11 mouse cellular contexts compared by ENCODE assay signal in the genomic region with DNA sequence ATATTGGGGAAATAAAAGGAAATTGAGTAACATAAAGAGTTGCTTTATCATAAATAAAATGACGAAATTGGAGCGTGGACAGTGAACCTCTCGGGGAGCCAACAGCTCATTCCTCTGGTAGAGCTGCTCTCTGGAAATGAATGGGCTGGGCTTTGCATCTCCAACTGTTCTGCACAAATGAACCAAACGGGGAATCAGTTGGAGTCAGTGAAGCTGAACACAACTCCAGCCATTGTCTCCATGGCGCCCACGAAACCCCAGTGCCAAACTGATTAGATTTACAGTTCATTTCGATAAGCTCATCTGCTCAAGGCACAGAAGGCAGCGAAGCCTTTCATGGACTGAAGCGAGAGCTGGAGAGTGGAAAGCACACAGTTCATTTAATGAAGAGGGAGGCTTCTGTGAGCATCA. TPM values are rescaled to one million over a fixed set of nuclear protein-coding genes. Genes with fewer than 3 reads are reported as not detected.
DNase-seq lines count a peak whose midpoint lies in the region; ATAC-seq and TF ChIP-seq lines count a peak whose summit lies in the region.
"Had no signal": no experiment of that assay in that cellular context is flagged by ENCODE, and none has a peak within 500 bp of the region (broad histone marks: within the 10 kb centered on the region; RNA-seq: fewer than 3 reads in every experiment).

No protein-coding gene starts in this region.

- no peak overlapping the region for H3K4me3 ChIP-seq in kidney, postnatal 0 days (replicated peaks; ENCODE audit: low read depth, low read length)
- no peak overlapping the region for H3K4me3 ChIP-seq in forebrain, embryonic 12.5 days (replicated peaks)
- H3K4me3 ChIP-seq in neural tube, embryonic 12.5 days = no peak overlapping the region
- H3K4me3 ChIP-seq in liver, embryonic 11.5 days (ENCODE audit: low read depth, low read length) = no peak overlapping the region

- no peak for ATAC-seq in kidney, postnatal 0 days (replicated peaks; ENCODE audit: low FRiP score, low read depth)
- ATAC-seq in forebrain, embryonic 12.5 days (ENCODE audit: low FRiP score) = peak; percentile 30; the same call in 1 of the 2 replicates
- ATAC-seq in neural tube, embryonic 12.5 days (ENCODE audit: low FRiP score, low read depth) = peak; percentile 56
- no peak for ATAC-seq in CD4-positive, CD25-positive, alpha-beta regulatory T cell, adult 4 months
- no peak for ATAC-seq in liver, embryonic 11.5 days (replicated peaks; ENCODE audit: low FRiP score)

- no peak overlapping the region for H3K9ac ChIP-seq in kidney, postnatal 0 days (ENCODE audit: low read depth, low read length)
- no peak overlapping the region for H3K9ac ChIP-seq in forebrain, embryonic 12.5 days
- H3K9ac ChIP-seq in neural tube, embryonic 12.5 days = no peak overlapping the region
- no peak overlapping the region for H3K9ac ChIP-seq in liver, embryonic 11.5 days (ENCODE audit: low read depth, low read length)

- no peak for DNase-seq in kidney, postnatal 0 days (ENCODE audit: low spot score)
- DNase-seq in kidney, adult 9 months = no peak
- peak; percentile 42 to 56 for DNase-seq in layer of hippocampus, adult 8-10 months (ENCODE audit: low spot score in 2 of 2)
- no peak for DNase-seq in adrenal gland, adult 18-20 months (ENCODE audit: low spot score in 2 of 2)
- no peak for DNase-seq in liver, embryonic 11.5 days (ENCODE audit: low spot score)
- DNase-seq: gastrocnemius, postnatal 36 days; thymus, postnatal 14 days had no signal

- H3K9me3 ChIP-seq in kidney, postnatal 0 days (replicated peaks; ENCODE audit: low read length) = no peaks in the 10 kb centered on the region
- H3K9me3 ChIP-seq in forebrain, embryonic 12.5 days = no peaks in the 10 kb centered on the region
- no peaks in the 10 kb centered on the region for H3K9me3 ChIP-seq in neural tube, embryonic 12.5 days
- H3K9me3 ChIP-seq in liver, embryonic 11.5 days (ENCODE audit: control insufficient read depth, low read length) = no peaks in the 10 kb centered on the region

- no peak for TF ChIP-seq CTCF in kidney, postnatal 0 days (IDR thresholded peaks at IDR 0.05; ENCODE audit: low read depth)

- 39% methylated on average over 9 of the region's 9 CpGs for WGBS in kidney, postnatal 0 days
- WGBS in forebrain, embryonic 12.5 days = 21% methylated on average over 9 of the region's 9 CpGs
- 25% methylated on average over 9 of the region's 9 CpGs for WGBS in neural tube, embryonic 12.5 days
- 74% methylated on average over 9 of the region's 9 CpGs for WGBS in liver, embryonic 11.5 days

- H3K36me3 ChIP-seq in kidney, postnatal 0 days (ENCODE audit: insufficient read depth, low read length) = no peaks in the 10 kb centered on the region
- H3K36me3 ChIP-seq in forebrain, embryonic 12.5 days (replicated peaks) = no peaks in the 10 kb centered on the region
- no peaks in the 10 kb centered on the region for H3K36me3 ChIP-seq in neural tube, embryonic 12.5 days
- H3K36me3 ChIP-seq in liver, embryonic 11.5 days (ENCODE audit: control insufficient read depth, insufficient read depth, low read length) = no peaks in the 10 kb centered on the region

- peak overlapping the region; percentile 35 for H3K4me2 ChIP-seq in kidney, postnatal 0 days (ENCODE audit: low read length)
- peak overlapping the region; percentile 33 for H3K4me2 ChIP-seq in forebrain, embryonic 12.5 days
- H3K4me2 ChIP-seq in neural tube, embryonic 12.5 days (replicated peaks) = peak overlapping the region; percentile 44
- H3K4me2 ChIP-seq in liver, embryonic 11.5 days = no peak overlapping the region

- H3K27me3 ChIP-seq in kidney, postnatal 0 days (ENCODE audit: insufficient read depth, low read length) = no peaks in the 10 kb centered on the region
- H3K27me3 ChIP-seq in forebrain, embryonic 12.5 days = no peaks in the 10 kb centered on the region
- H3K27me3 ChIP-seq in neural tube, embryonic 12.5 days (replicated peaks) = no peaks in the 10 kb centered on the region
- H3K27me3 ChIP-seq in liver, embryonic 11.5 days (replicated peaks; ENCODE audit: control insufficient read depth, insufficient read depth, low read length) = no peaks in the 10 kb centered on the region
- H3K27me3 ChIP-seq: CH12.LX had no signal

- H3K27ac ChIP-seq in kidney, postnatal 0 days = no peak overlapping the region
- H3K27ac ChIP-seq in forebrain, embryonic 12.5 days = peak overlapping the region; percentile 53; the same call in 1 of the 2 replicates
- H3K27ac ChIP-seq in neural tube, embryonic 12.5 days = 0 out of 2 replicates have a peak overlapping the region, but pooled peaks have one; percentile 23
- H3K27ac ChIP-seq in liver, embryonic 11.5 days (ENCODE audit: low read depth, low read length) = no peak overlapping the region

- no peaks in the 10 kb centered on the region for H3K4me1 ChIP-seq in kidney, postnatal 0 days (replicated peaks; ENCODE audit: insufficient read depth, low read length)
- H3K4me1 ChIP-seq in forebrain, embryonic 12.5 days = peaks cover 20% of the 10 kb centered on the region
- H3K4me1 ChIP-seq in neural tube, embryonic 12.5 days = peaks cover 12% of the 10 kb centered on the region; the same call in 1 of the 2 replicates
- H3K4me1 ChIP-seq in liver, embryonic 11.5 days (replicated peaks; ENCODE audit: control insufficient read depth, insufficient read depth, low read length) = no peaks in the 10 kb centered on the region

RNA-seq across cellular contexts. Expression of a gene that starts 29.8 kb away (rescaled TPM):
- 82.4 and 84.5 TPM in 2 replicates for polyA plus RNA-seq in kidney, postnatal 0 days (2015; fragmentation: Nextera tagmentation; extraction: Ambion mirVana)
- 47.1 and 48.3 TPM in 2 replicates for polyA plus RNA-seq in forebrain, embryonic 12.5 days (2016; fragmentation: Nextera tagmentation; extraction: Ambion mirVana)
- total RNA-seq in layer of hippocampus, adult 8-10 months (2022) = 10 to 100 TPM; 24.9 to 37.5 (median 30.5) TPM
- 31.3 and 35.7 TPM in 2 replicates for polyA plus RNA-seq in neural tube, embryonic 12.5 days (2016; fragmentation: Nextera tagmentation; extraction: Ambion mirVana)
- total RNA-seq in adrenal gland, adult 18-20 months (2021) = 100 to 1,000 TPM; 104 to 133 TPM
- 10 to 100 TPM; 49.6 to 77.1 TPM for polyA plus RNA-seq in CD4-positive, CD25-positive, alpha-beta regulatory T cell, adult 4 months (2017; shearing (Covaris generic))
- 22.3 and 24.2 TPM in 2 replicates for polyA plus RNA-seq in liver, embryonic 11.5 days (2014; fragmentation: Nextera tagmentation; extraction: Ambion mirVana)

Comparison
In these comparisons a context has a peak if more than half of its experiments do, and no peak if none do; other contexts are left out.
1. ATAC-seq: peak in forebrain, embryonic 12.5 days (single experiment) and neural tube, embryonic 12.5 days (single experiment); none in kidney, postnatal 0 days (single experiment), CD4-positive, CD25-positive, alpha-beta regulatory T cell, adult 4 months (single experiment) and liver, embryonic 11.5 days (single experiment).
2. DNase-seq: peak in layer of hippocampus, adult 8-10 months (2 of 2); none in kidney, postnatal 0 days (single experiment), kidney, adult 9 months (single experiment), adrenal gland, adult 18-20 months (0 of 2) and liver, embryonic 11.5 days (single experiment).
3. H3K27ac ChIP-seq: peak in forebrain, embryonic 12.5 days (single experiment) and neural tube, embryonic 12.5 days (single experiment); none in kidney, postnatal 0 days (single experiment) and liver, embryonic 11.5 days (single experiment).